Mouse (Mus musculus): Measurements from ENCODE around the gene Prkcd. TPM values are rescaled to one million over a fixed set of nuclear protein-coding genes. Genes with fewer than 3 reads are reported as not detected.

The Prkcd gene
- polyA plus RNA-seq, 2 experiments, result 11.4 to 18.7 TPM

- Histone ChIP-seq H3K4me2 (ENCODE audit: low read depth) (peak within 1 kb of the TSS; percentile 75), H3K9ac (replicated peaks) (peak within 1 kb of the TSS; percentile 75), H3K27me3 (ENCODE audit: control insufficient read depth, insufficient read depth, low read length) (no peaks in the 10 kb centered on the region), H3K9me3 (ENCODE audit: control insufficient read depth, low read length) (no peaks in the 10 kb centered on the region), H3K27ac (no peak within 1 kb of the TSS), H3K36me3 (replicated peaks; ENCODE audit: control insufficient read depth, insufficient read depth, low read depth) (no peaks in the 10 kb centered on the region), H3K4me1 (replicated peaks; ENCODE audit: control insufficient read depth in 2 of 2, insufficient read depth in 2 of 2, low read length in 1 of 2) (peaks cover 5 to 10% of the 10 kb centered on the region in 2 experiments), H3K4me3 (ENCODE audit: insufficient read depth in 1 of 2, low read depth in 2 of 2, low read length in 2 of 2) (peak within 1 kb of the TSS; percentile 68 to 97)
- ATAC-seq (ENCODE audit: insufficient read depth) (peak; percentile 95), DNase-seq (ENCODE audit: low read depth in 3 of 3, low spot score in 3 of 3) (peak; percentile 88 to 90 (median 88))
- WGBS (ENCODE audit: insufficient replicate concordance), result 2% methylated on average over 38 of the region's 38 CpGs
- TF ChIP-seq EP300 (IDR thresholded peaks at IDR 0.05; ENCODE audit: low read depth), result no peak
- TF ChIP-seq CTCF (IDR thresholded peaks at IDR 0.05; ENCODE audit: low read depth), result peak; percentile 55
These were observed 28.1 kb upstream of the Prkcd start, which contains the start of gene Rft1 for GRCm38 (mm10) chr14:30653943-30654659. Rft1 (plus strand) TSS chr14:30654360.

- Histone ChIP-seq H3K4me3 (ENCODE audit: insufficient read depth in 1 of 2, low read depth in 2 of 2, low read length in 2 of 2) (no peak overlapping the region), H3K4me2 (ENCODE audit: low read depth) (no peak overlapping the region), H3K36me3 (replicated peaks; ENCODE audit: control insufficient read depth, insufficient read depth, low read depth) (no peaks in the 10 kb centered on the region), H3K9me3 (ENCODE audit: control insufficient read depth, low read length) (no peaks in the 10 kb centered on the region), H3K9ac (replicated peaks) (no peak overlapping the region), H3K27me3 (ENCODE audit: control insufficient read depth, insufficient read depth, low read length) (no peaks in the 10 kb centered on the region), H3K27ac (no peak overlapping the region), H3K4me1 (replicated peaks; ENCODE audit: control insufficient read depth in 2 of 2, insufficient read depth in 2 of 2, low read length in 1 of 2) (peaks cover 5 to 10% of the 10 kb centered on the region in 2 experiments)
- TF ChIP-seq CTCF (IDR thresholded peaks at IDR 0.05; ENCODE audit: low read depth) (peak; percentile 65), EP300 (IDR thresholded peaks at IDR 0.05; ENCODE audit: low read depth) (no peak)
- ATAC-seq (ENCODE audit: insufficient read depth) (no peak), DNase-seq (ENCODE audit: low read depth in 3 of 3, low spot score in 3 of 3) (no peak)
- WGBS (ENCODE audit: insufficient replicate concordance), result 25% methylated on average over 4 of the region's 4 CpGs
These were observed 25.0 kb upstream of the Prkcd start for GRCm38 (mm10) chr14:30650969-30651368.

GRCm38 (mm10) chr14:30649745-30650144 is 23.7 kb upstream of the Prkcd start:
- no peak for DNase-seq (ENCODE audit: low read depth in 3 of 3, low spot score in 3 of 3)
- Histone ChIP-seq H3K27me3 (ENCODE audit: control insufficient read depth, insufficient read depth, low read length) (no peaks in the 10 kb centered on the region), H3K9me3 (ENCODE audit: control insufficient read depth, low read length) (no peaks in the 10 kb centered on the region), H3K9ac (replicated peaks) (no peak overlapping the region), H3K4me3 (ENCODE audit: insufficient read depth in 1 of 2, low read depth in 2 of 2, low read length in 2 of 2) (no peak overlapping the region), H3K36me3 (replicated peaks; ENCODE audit: control insufficient read depth, insufficient read depth, low read depth) (no peaks in the 10 kb centered on the region), H3K4me2 (ENCODE audit: low read depth) (no peak overlapping the region), H3K27ac (no peak overlapping the region), H3K4me1 (replicated peaks; ENCODE audit: control insufficient read depth in 2 of 2, insufficient read depth in 2 of 2, low read length in 1 of 2) (peaks cover under 1 to 6% of the 10 kb centered on the region in 2 experiments)
- ATAC-seq (ENCODE audit: insufficient read depth), result no peak
- TF ChIP-seq EP300 (IDR thresholded peaks at IDR 0.05; ENCODE audit: low read depth), result no peak
- no peak for TF ChIP-seq CTCF (IDR thresholded peaks at IDR 0.05; ENCODE audit: low read depth)
- 63% methylated on average over 8 of the region's 8 CpGs for WGBS (ENCODE audit: insufficient replicate concordance)

GRCm38 (mm10) chr14:30648478-30648877 is 22.5 kb upstream of the Prkcd start:
- no peak for ATAC-seq (ENCODE audit: insufficient read depth)
- Histone ChIP-seq H3K9me3 (ENCODE audit: control insufficient read depth, low read length) (no peaks in the 10 kb centered on the region), H3K4me3 (ENCODE audit: insufficient read depth in 1 of 2, low read depth in 2 of 2, low read length in 2 of 2) (no peak overlapping the region), H3K27ac (no peak overlapping the region), H3K27me3 (ENCODE audit: control insufficient read depth, insufficient read depth, low read length) (no peaks in the 10 kb centered on the region), H3K4me1 (replicated peaks; ENCODE audit: control insufficient read depth in 2 of 2, insufficient read depth in 2 of 2, low read length in 1 of 2) (peaks cover 0 to under 1% of the 10 kb centered on the region in 2 experiments; a peak in 1 of 4 replicates), H3K9ac (replicated peaks) (no peak overlapping the region), H3K4me2 (ENCODE audit: low read depth) (no peak overlapping the region), H3K36me3 (replicated peaks; ENCODE audit: control insufficient read depth, insufficient read depth, low read depth) (no peaks in the 10 kb centered on the region)
- WGBS (ENCODE audit: insufficient replicate concordance), result 48% methylated on average over 3 of the region's 3 CpGs
- no peak for DNase-seq (ENCODE audit: low read depth in 3 of 3, low spot score in 3 of 3)
- TF ChIP-seq EP300 (IDR thresholded peaks at IDR 0.05; ENCODE audit: low read depth) (no peak), CTCF (IDR thresholded peaks at IDR 0.05; ENCODE audit: low read depth) (no peak)

GRCm38 (mm10) chr14:30646486-30646885 is 20.5 kb upstream of the Prkcd start:
- Histone ChIP-seq H3K9ac (replicated peaks) (no peak overlapping the region), H3K4me1 (replicated peaks; ENCODE audit: control insufficient read depth in 2 of 2, insufficient read depth in 2 of 2, low read length in 1 of 2) (peaks cover 0 to 1% of the 10 kb centered on the region in 2 experiments; a peak in 1 of 4 replicates), H3K4me3 (ENCODE audit: insufficient read depth in 1 of 2, low read depth in 2 of 2, low read length in 2 of 2) (no peak overlapping the region), H3K9me3 (ENCODE audit: control insufficient read depth, low read length) (no peaks in the 10 kb centered on the region), H3K4me2 (ENCODE audit: low read depth) (no peak overlapping the region), H3K27me3 (ENCODE audit: control insufficient read depth, insufficient read depth, low read length) (no peaks in the 10 kb centered on the region), H3K27ac (no peak overlapping the region), H3K36me3 (replicated peaks; ENCODE audit: control insufficient read depth, insufficient read depth, low read depth) (no peaks in the 10 kb centered on the region)
- no peak for DNase-seq (ENCODE audit: low read depth in 3 of 3, low spot score in 3 of 3)
- TF ChIP-seq EP300 (IDR thresholded peaks at IDR 0.05; ENCODE audit: low read depth) (no peak), CTCF (IDR thresholded peaks at IDR 0.05; ENCODE audit: low read depth) (no peak)
- WGBS (ENCODE audit: insufficient replicate concordance), result 50% methylated on average over 1 of the region's 1 CpGs
- ATAC-seq (ENCODE audit: insufficient read depth), result no peak

Measured in liver, embryonic 14.5 days (tissue).